Mouse (Mus musculus): ENCODE measurements around the gene Noa1. TPM values are rescaled to one million over a fixed set of nuclear protein-coding genes. Genes with fewer than 3 reads are reported as not detected.

Noa1 gene
- polyA plus RNA-seq, 2 experiments: 11.4 to 14.0 TPM

DNA sequence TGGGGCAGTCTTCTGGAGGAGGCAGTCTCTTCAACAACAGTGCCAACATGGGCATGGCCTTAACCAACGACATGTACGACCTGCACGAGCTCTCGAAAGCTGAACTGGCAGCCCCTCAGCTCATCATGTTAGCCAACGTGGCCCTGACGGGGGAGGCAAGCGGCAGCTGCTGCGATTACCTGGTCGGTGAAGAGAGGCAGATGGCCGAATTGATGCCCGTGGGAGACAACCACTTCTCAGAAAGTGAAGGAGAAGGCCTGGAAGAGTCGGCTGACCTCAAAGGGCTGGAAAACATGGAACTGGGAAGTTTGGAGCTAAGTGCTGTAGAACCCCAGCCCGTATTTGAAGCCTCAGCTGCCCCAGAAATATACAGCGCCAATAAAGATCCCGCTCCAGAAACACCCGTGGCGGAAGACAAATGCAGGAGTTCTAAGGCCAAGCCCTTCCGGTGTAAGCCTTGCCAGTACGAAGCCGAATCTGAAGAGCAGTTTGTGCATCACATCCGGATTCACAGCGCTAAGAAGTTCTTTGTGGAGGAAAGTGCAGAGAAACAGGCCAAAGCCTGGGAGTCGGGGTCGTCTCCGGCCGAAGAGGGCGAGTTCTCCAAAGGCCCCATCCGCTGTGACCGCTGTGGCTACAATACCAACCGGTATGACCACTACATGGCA is 41.8 kb downstream of the Noa1 start:
- Histone ChIP-seq H3K36me3 (replicated peaks; ENCODE audit: control insufficient read depth, insufficient read depth, low read depth) (no peaks in the 10 kb centered on the region; the same call in 1 of the 2 replicates), H3K4me3 (ENCODE audit: insufficient read depth in 1 of 2, low read depth in 2 of 2, low read length in 2 of 2) (no peak overlapping the region), H3K4me2 (ENCODE audit: low read depth) (no peak overlapping the region), H3K4me1 (replicated peaks; ENCODE audit: control insufficient read depth in 2 of 2, insufficient read depth in 2 of 2, low read length in 1 of 2) (peaks cover 0 to 6% of the 10 kb centered on the region in 2 experiments; a peak in 3 of 4 replicates), H3K27me3 (ENCODE audit: control insufficient read depth, insufficient read depth, low read length) (no peaks in the 10 kb centered on the region), H3K27ac (no peak overlapping the region), H3K9me3 (ENCODE audit: control insufficient read depth, low read length) (no peaks in the 10 kb centered on the region), H3K9ac (replicated peaks) (no peak overlapping the region)
- 91% methylated on average over 30 of the region's 30 CpGs for WGBS (ENCODE audit: insufficient replicate concordance)
- TF ChIP-seq EP300 (IDR thresholded peaks at IDR 0.05; ENCODE audit: low read depth) (no peak), CTCF (IDR thresholded peaks at IDR 0.05; ENCODE audit: low read depth) (no peak)
- no peak for DNase-seq (ENCODE audit: low read depth in 3 of 3, low spot score in 3 of 3)
- ATAC-seq (ENCODE audit: insufficient read depth): no peak

GRCm38 (mm10) chr5:77267441-77267840 is 42.4 kb downstream of the Noa1 start:
- peak overlapping the region in 1 of 2 experiments; percentile 80; a peak in 2 of 4 replicates for H3K4me3 ChIP-seq (ENCODE audit: insufficient read depth in 1 of 2, low read depth in 2 of 2, low read length in 2 of 2)
- H3K27ac ChIP-seq: no peak overlapping the region
- TF ChIP-seq CTCF (IDR thresholded peaks at IDR 0.05; ENCODE audit: low read depth) (no peak), EP300 (IDR thresholded peaks at IDR 0.05; ENCODE audit: low read depth) (no peak)
- no peaks in the 10 kb centered on the region for H3K9me3 ChIP-seq (ENCODE audit: control insufficient read depth, low read length)
- H3K36me3 ChIP-seq (replicated peaks; ENCODE audit: control insufficient read depth, insufficient read depth, low read depth): no peaks in the 10 kb centered on the region
- DNase-seq (ENCODE audit: low read depth in 3 of 3, low spot score in 3 of 3) (no peak), ATAC-seq (ENCODE audit: insufficient read depth) (no peak)
- H3K4me2 ChIP-seq (ENCODE audit: low read depth): peak overlapping the region; percentile 81
- H3K9ac ChIP-seq (replicated peaks): no peak overlapping the region; the same call in 1 of the 2 replicates
- peaks cover 0 to 6% of the 10 kb centered on the region in 2 experiments; a peak in 3 of 4 replicates for H3K4me1 ChIP-seq (replicated peaks; ENCODE audit: control insufficient read depth in 2 of 2, insufficient read depth in 2 of 2, low read length in 1 of 2)
- H3K27me3 ChIP-seq (ENCODE audit: control insufficient read depth, insufficient read depth, low read length): no peaks in the 10 kb centered on the region
- 66% methylated on average over 4 of the region's 4 CpGs for WGBS (ENCODE audit: insufficient replicate concordance)

DNA sequence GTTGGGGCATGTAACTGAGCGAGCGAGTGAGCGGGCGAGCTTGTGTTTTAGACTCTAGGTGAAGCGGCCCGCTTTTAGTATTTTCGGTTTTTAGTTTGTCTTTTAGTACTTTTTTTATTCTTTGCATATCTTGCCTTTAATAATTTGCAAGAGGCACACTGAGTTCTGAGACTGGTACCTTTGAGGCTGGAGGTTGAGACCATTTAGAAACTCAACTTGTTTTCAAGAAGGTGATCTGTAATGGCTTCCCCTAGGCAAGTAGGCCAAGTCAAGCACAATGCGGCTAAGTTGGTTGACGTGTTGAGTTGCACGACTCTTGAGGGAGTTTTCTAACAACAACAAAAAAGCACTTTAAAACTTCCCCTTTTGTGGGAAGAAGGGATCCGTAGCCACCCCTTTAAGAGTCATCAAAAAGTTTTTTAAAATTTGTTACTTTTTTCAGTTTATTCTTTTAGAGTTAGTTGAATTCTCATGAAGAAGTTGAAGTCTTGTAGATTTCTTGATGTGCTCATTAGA is 42.9 kb downstream of the Noa1 start:
- TF ChIP-seq CTCF (IDR thresholded peaks at IDR 0.05; ENCODE audit: low read depth) (no peak), EP300 (IDR thresholded peaks at IDR 0.05; ENCODE audit: low read depth) (no peak)
- DNase-seq (ENCODE audit: low read depth in 3 of 3, low spot score in 3 of 3) (peak in 1 of 3 experiments; percentile 36), ATAC-seq (ENCODE audit: insufficient read depth) (no peak)
- Histone ChIP-seq H3K27ac (peak overlapping the region; percentile 54), H3K4me1 (replicated peaks; ENCODE audit: control insufficient read depth in 2 of 2, insufficient read depth in 2 of 2, low read length in 1 of 2) (peaks cover 0 to 6% of the 10 kb centered on the region in 2 experiments; a peak in 3 of 4 replicates), H3K4me2 (ENCODE audit: low read depth) (peak overlapping the region; percentile 81), H3K9ac (replicated peaks) (peak overlapping the region; percentile 71), H3K9me3 (ENCODE audit: control insufficient read depth, low read length) (no peaks in the 10 kb centered on the region), H3K36me3 (replicated peaks; ENCODE audit: control insufficient read depth, insufficient read depth, low read depth) (no peaks in the 10 kb centered on the region), H3K27me3 (ENCODE audit: control insufficient read depth, insufficient read depth, low read length) (no peaks in the 10 kb centered on the region), H3K4me3 (ENCODE audit: insufficient read depth in 1 of 2, low read depth in 2 of 2, low read length in 2 of 2) (peak overlapping the region; percentile 80 to 85)
- under 1% methylated on average over 11 of the region's 11 CpGs for WGBS (ENCODE audit: insufficient replicate concordance)

DNA sequence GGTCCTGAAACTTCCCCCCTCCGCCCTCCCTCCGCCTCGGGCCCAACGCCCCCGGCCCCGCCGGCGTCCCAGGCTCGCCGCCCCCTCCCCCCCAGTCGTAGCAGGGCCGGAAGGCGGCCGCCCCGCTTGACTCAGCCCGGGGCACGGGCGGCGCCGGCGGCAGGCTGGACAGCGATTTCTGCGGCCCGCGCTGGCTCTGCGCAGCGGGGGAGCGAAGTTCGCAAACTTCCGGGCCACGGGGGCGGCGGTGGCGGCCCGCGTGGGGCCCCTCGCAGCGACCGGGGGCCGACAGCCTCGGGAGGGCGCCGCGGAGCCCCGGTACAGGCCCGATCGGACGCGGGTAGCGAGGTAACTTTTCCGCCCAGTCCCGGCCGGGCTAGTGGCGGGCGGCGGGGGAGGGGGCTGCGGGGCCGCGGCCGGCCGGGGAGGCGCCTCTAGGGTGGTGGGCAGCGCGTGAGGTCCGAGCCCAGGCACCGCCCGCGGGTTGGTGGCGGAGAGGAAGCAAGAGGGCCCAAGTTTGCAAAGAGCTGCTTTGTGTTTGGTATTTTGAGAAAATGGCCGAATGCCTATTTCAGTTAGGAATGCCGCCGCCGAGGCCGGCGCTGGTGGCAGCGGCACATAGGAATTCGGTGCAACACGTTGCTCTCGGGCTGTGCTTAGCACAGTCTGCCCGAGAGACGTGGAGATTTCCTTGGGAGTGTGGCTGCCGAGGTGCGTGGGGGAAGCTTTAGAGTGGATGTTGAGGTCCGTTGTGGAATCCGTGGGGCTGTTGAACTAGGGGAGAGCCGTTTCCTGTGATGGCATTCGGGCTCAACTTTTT is 43.6 kb downstream of the Noa1 start:
- DNase-seq (ENCODE audit: low read depth in 3 of 3, low spot score in 3 of 3): peak in 1 of 3 experiments; percentile 14
- Histone ChIP-seq H3K27me3 (ENCODE audit: control insufficient read depth, insufficient read depth, low read length) (no peaks in the 10 kb centered on the region), H3K4me3 (ENCODE audit: insufficient read depth in 1 of 2, low read depth in 2 of 2, low read length in 2 of 2) (peak overlapping the region; percentile 80 to 85), H3K9ac (replicated peaks) (peak overlapping the region; percentile 71), H3K27ac (peak overlapping the region; percentile 55), H3K4me1 (replicated peaks; ENCODE audit: control insufficient read depth in 2 of 2, insufficient read depth in 2 of 2, low read length in 1 of 2) (peaks cover 0 to 6% of the 10 kb centered on the region in 2 experiments; a peak in 3 of 4 replicates), H3K4me2 (ENCODE audit: low read depth) (peak overlapping the region; percentile 81), H3K9me3 (ENCODE audit: control insufficient read depth, low read length) (no peaks in the 10 kb centered on the region), H3K36me3 (replicated peaks; ENCODE audit: control insufficient read depth, insufficient read depth, low read depth) (no peaks in the 10 kb centered on the region)
- TF ChIP-seq EP300 (IDR thresholded peaks at IDR 0.05; ENCODE audit: low read depth) (no peak), CTCF (IDR thresholded peaks at IDR 0.05; ENCODE audit: low read depth) (no peak)
- peak; percentile 63 for ATAC-seq (ENCODE audit: insufficient read depth)
- WGBS (ENCODE audit: insufficient replicate concordance): 0% methylated on average over 79 of the region's 87 CpGs
